Mouse (Mus musculus) ES-E14 (cell line): Measurements from ENCODE around the gene Hsf2bp.

Source experiments
- ZC3H11A ChIP-seq: IDR thresholded peaks from 2 replicates; pipeline ENCODE4 v1.6.1; 2012; ENCODE audit warnings: low read depth, mild to moderate bottlenecking, inconsistent platforms, low read length, borderline replicate concordance
- ZNF384 ChIP-seq: IDR thresholded peaks from 2 replicates; pipeline ENCODE4 v1.6.1; 2012; ENCODE audit warnings: low read depth, low read length, inconsistent platforms

DNA sequence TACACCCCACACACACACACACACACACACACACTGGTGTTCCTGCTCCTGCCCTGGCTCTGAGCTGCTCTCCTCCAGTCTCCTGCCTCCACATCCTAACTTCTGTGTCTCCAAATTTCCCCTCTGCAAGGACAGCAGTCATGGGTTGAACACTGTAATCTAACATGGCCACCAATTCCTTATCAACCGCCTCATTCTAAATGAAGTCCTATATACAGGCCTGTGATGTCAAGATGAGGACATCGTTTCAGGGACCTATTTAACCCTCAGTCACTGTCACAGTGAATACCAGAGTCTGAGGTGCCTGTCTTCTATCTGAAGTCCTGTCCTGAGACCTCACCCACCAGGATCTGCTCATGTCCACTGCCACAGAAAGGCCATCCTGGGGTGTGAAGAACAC is 32.7 kb upstream of the Hsf2bp start:
- TF ChIP-seq ZNF384 (no peak), ZC3H11A (no peak)
